Mouse (Mus musculus) hindbrain, postnatal 0 days (tissue): Measurements from ENCODE around the gene Isoc2a. TPM values are rescaled to one million over a fixed set of nuclear protein-coding genes. Genes with fewer than 3 reads are reported as not detected.
"Not testable (repeated sequence)": the region's sequence is repeated elsewhere in the genome, so short reads cannot be mapped to it uniquely, and the experiment has no call there.

Experiments
- ATAC-seq: fragments of 200-750 bp; cut with Nextera tagmentation; 2 replicates; pipeline ENCODE4 v1.8.0; 2017; ENCODE audit warnings: mild to moderate bottlenecking, moderate TSS enrichment, moderate library complexity
- DNase-seq: peaks from one replicate; pipeline ENCODE4 v3.0.0-alpha.2; 2015; ENCODE audit warnings: low spot score
- H3K27ac ChIP-seq: fragments of 300-500 bp; sonication (generic); 2 replicates; pipeline ENCODE4 v1.5.1; 2014; ENCODE audit warnings: mild to moderate bottlenecking
- H3K27me3 ChIP-seq: fragments of 300-500 bp; sonication (generic); 2 replicates; pipeline ENCODE4 v1.6.1; 2014; ENCODE audit warnings: low read length, mixed read lengths; ENCODE audit not compliant: insufficient read depth
- H3K36me3 ChIP-seq: fragments of 300-500 bp; sonication (generic); 2 replicates; pipeline ENCODE4 v1.6.1; 2014; ENCODE audit warnings: low read length, mixed read lengths; ENCODE audit not compliant: insufficient read depth
- H3K4me1 ChIP-seq: fragments of 300-500 bp; sonication (generic); 2 replicates; pipeline ENCODE4 v1.6.1; 2014; ENCODE audit warnings: antibody characterized with exemption, low read length, mixed read lengths; ENCODE audit not compliant: insufficient read depth
- H3K4me2 ChIP-seq: fragments of 300-500 bp; sonication (generic); 2 replicates; pipeline ENCODE4 v1.6.1; 2014; ENCODE audit warnings: low read depth, mild to moderate bottlenecking, low read length, moderate library complexity, mixed read lengths
- H3K4me3 ChIP-seq: fragments of 300-500 bp; sonication (generic); 2 replicates; pipeline ENCODE4 v1.5.1; 2014; ENCODE audit warnings: low read length
- H3K9ac ChIP-seq: fragments of 300-500 bp; sonication (generic); replicated peaks from 2 replicates; pipeline ENCODE4 v1.6.1; 2014; ENCODE audit warnings: mild to moderate bottlenecking, low read length, moderate library complexity, mixed read lengths
- H3K9me3 ChIP-seq: fragments of 300-500 bp; sonication (generic); 2 replicates; pipeline ENCODE4 v1.6.1; 2016; ENCODE audit warnings: low read length, mixed read lengths
- CTCF ChIP-seq: IDR thresholded peaks from 2 replicates; pipeline ENCODE4 v1.5.1; 2016; ENCODE audit warnings: antibody characterized with exemption, control low read depth, low read depth
- WGBS: fragments of 180-500 bp; shearing (Covaris S2); extraction: QIAGEN DNeasy Blood & Tissue Kit; methylation state at CpG from one replicate; pipeline ENCODE4 v1.1.7; 2014; 5-methylcytosine and 5-hydroxymethylcytosine counted together
- polyA plus RNA-seq: library from polyadenylated mRNA; unstranded; fragments of >200 nt; fragmentation: Nextera tagmentation; extraction: Ambion mirVana; gene quantifications from 2 replicates; pipeline ENCODE4 v1.2.1, GENCODE M21; 2015
- total RNA-seq: library from RNA; depleted of rRNA; stranded (reverse); fragments of >200 nt; gene quantifications from 2 replicates; pipeline ENCODE4 v1.2.3, GENCODE M21; 2014

The Isoc2a gene
- total and polyA plus RNA-seq, 2 experiments from 2014 or later, result 0.43 to 12.2 TPM

DNA sequence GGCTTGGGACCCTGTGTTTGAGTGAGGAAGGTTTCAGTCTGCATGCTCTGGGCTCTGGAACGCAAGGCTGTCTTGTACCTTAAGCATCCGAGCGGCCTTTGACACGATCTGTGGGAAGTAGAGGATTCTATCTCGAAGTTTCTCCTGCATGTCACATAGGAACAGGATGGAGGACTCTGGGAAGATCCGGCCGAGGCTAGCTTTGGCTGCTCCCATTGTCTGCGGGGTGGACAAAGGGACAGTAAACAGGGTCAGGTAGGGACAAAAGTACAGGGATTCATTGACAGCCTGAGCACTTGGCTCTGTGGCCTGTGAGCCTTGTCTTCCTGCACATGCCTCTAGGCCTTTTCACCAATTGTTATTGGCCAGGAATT is 25.7 kb upstream of the Isoc2a start:
- Histone ChIP-seq H3K27ac (no peak overlapping the region), H3K9me3 (no peaks in the 10 kb centered on the region), H3K4me3 (no peak overlapping the region), H3K9ac (no peak overlapping the region), H3K27me3 (no peaks in the 10 kb centered on the region), H3K4me2 (no peak overlapping the region), H3K36me3 (no peaks in the 10 kb centered on the region), H3K4me1 (no peaks in the 10 kb centered on the region)
- DNase-seq (no peak), ATAC-seq (no peak)
- WGBS, result 70% methylated on average over 8 of the region's 8 CpGs
- TF ChIP-seq CTCF, result no peak

DNA sequence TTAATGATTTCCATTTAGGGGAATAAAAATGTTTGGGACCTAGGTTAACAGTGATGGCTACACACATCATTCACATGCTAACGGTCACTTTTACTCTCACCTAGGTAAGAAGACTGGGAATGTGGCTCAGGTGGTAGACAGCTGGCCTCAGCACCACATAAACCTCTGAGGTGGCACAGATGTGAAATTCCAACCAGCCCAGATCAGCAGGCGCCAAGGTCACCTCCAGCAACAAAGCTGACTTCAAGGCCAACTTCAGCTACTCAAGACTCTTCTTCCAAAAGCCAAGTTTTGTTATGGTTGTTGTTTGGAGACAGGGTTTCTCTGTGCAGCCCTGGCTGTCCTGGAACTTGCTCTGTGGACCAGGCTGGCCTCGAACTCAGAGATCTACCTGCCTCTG is 23.3 kb upstream of the Isoc2a start:
- Histone ChIP-seq H3K36me3 (no peaks in the 10 kb centered on the region), H3K4me3 (no peak overlapping the region), H3K4me1 (no peaks in the 10 kb centered on the region), H3K27me3 (no peaks in the 10 kb centered on the region), H3K27ac (no peak overlapping the region), H3K9ac (no peak overlapping the region), H3K4me2 (no peak overlapping the region), H3K9me3 (no peaks in the 10 kb centered on the region)
- WGBS, result 81% methylated on average over 3 of the region's 3 CpGs
- ATAC-seq (no peak), DNase-seq (no peak)
- TF ChIP-seq CTCF, result no peak

DNA sequence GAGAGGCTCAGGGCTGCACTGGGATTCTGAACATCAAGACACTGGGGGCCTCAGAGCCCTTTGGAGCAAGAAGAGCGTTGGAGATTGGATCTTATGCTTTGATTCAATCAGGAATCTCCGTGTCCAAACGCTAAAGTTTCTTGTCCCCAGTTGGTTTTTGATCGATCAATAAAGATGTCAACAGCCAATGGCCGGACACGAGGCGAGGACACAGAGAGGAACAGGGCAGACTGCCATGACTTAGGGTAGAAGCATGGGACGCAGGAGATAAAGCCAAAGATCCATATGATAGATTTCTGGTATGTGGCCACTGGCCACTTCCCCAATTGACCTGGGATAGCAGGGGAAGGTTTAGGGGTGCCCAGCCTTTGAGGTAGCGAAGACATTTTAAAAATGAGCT is 20.4 kb upstream of the Isoc2a start:
- Histone ChIP-seq H3K4me3 (no peak overlapping the region), H3K9me3 (no peaks in the 10 kb centered on the region), H3K36me3 (no peaks in the 10 kb centered on the region), H3K4me1 (no peaks in the 10 kb centered on the region), H3K27ac (no peak overlapping the region), H3K27me3 (no peaks in the 10 kb centered on the region), H3K4me2 (no peak overlapping the region), H3K9ac (no peak overlapping the region)
- no peak for DNase-seq
- 85% methylated on average over 9 of the region's 9 CpGs for WGBS
- no peak for ATAC-seq
- TF ChIP-seq CTCF, result no peak

- 69% methylated on average over 7 of the region's 7 CpGs for WGBS
- Histone ChIP-seq H3K9me3 (no peaks in the 10 kb centered on the region), H3K27ac (no peak overlapping the region), H3K4me3 (no peak overlapping the region), H3K4me2 (no peak overlapping the region), H3K4me1 (no peaks in the 10 kb centered on the region), H3K27me3 (no peaks in the 10 kb centered on the region), H3K36me3 (no peaks in the 10 kb centered on the region), H3K9ac (no peak overlapping the region)
- no peak for TF ChIP-seq CTCF
- no peak for ATAC-seq
- no peak for DNase-seq
Observed at GRCm38 (mm10) chr7:4857321-4857720, 19.6 kb upstream of the Isoc2a start.

- no peak for TF ChIP-seq CTCF
- H3K9ac ChIP-seq, result no peak overlapping the region
- no peaks in the 10 kb centered on the region for H3K36me3 ChIP-seq
- no peaks in the 10 kb centered on the region for H3K9me3 ChIP-seq
- no peaks in the 10 kb centered on the region for H3K27me3 ChIP-seq
- no peak overlapping the region for H3K4me3 ChIP-seq
- DNase-seq (no peak), ATAC-seq (no peak)
- no peak overlapping the region for H3K27ac ChIP-seq
- H3K4me2 ChIP-seq, result no peak overlapping the region
- 65% methylated on average over 12 of the region's 12 CpGs for WGBS
- no peaks in the 10 kb centered on the region for H3K4me1 ChIP-seq
Observed at GRCm38 (mm10) chr7:4859418-4859978, 17.5 kb upstream of the Isoc2a start.

DNA sequence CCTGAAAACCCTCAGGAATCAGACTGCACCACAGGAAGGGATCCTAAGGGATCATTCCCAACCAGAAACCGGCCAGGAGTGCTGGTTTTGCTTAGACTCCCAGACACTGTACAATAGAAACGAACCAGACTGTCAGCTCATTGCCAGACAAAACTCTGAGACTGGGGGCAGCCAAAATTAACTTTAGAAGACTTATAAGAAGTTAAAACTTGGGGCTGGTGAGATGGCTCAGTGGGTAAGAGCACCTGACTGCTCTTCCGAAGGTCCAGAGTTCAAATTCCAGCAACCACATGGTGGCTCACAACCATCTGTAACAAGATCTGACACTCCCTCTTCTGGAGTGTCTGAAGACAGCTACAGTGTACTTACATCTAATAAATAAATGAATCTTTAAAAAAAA is 16.0 kb upstream of the Isoc2a start:
- H3K4me3 ChIP-seq, H3K36me3 ChIP-seq, H3K9me3 ChIP-seq, DNase-seq, H3K27ac ChIP-seq, ATAC-seq, H3K4me1 ChIP-seq, H3K9ac ChIP-seq, H3K27me3 ChIP-seq, H3K4me2 ChIP-seq: not testable (repeated sequence)
- 70% methylated on average over 3 of the region's 3 CpGs for WGBS

GRCm38 (mm10) chr7:4863041-4863440 is 13.9 kb upstream of the Isoc2a start:
- TF ChIP-seq CTCF, result no peak
- Histone ChIP-seq H3K4me1 (no peaks in the 10 kb centered on the region), H3K9ac (no peak overlapping the region), H3K9me3 (no peaks in the 10 kb centered on the region), H3K27ac (no peak overlapping the region), H3K27me3 (no peaks in the 10 kb centered on the region), H3K36me3 (no peaks in the 10 kb centered on the region), H3K4me2 (no peak overlapping the region), H3K4me3 (no peak overlapping the region)
- WGBS, result 34% methylated on average over 1 of the region's 1 CpGs
- no peak for ATAC-seq
- peak; percentile 23 for DNase-seq
